Comparison of ENCODE assay signal across 10 mouse cellular contexts in the genomic region with DNA sequence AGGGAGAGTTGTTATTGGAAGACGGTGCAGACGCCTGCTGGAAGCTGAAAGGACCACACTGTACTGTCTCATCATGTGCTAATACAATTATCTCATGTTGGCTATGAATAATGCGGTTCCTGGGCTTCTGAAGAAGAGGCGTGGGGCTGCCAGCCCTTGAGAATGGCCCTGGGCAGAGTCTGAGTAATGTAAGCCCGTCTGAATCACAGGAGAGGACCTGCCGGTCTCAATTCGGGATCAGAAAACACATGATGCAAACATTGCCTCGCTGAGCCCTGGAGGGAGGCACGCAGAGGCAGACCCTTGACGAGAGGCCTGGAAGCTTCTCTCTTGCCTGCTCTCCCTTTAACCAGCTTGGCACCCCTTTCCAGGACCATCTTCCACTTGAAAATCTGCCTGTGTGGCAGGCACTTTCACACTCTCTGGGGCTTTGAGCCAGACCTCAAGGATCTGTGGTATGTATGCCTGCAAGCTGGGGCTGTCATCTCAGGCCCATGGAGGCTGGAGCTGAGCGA. TPM values are rescaled to one million over a fixed set of nuclear protein-coding genes. Genes with fewer than 3 reads are reported as not detected.
DNase-seq lines count a peak whose midpoint lies in the region; ATAC-seq and TF ChIP-seq lines count a peak whose summit lies in the region.
"Had no signal": no experiment of that assay in that cellular context is flagged by ENCODE, and none has a peak within 500 bp of the region (broad histone marks: within the 10 kb centered on the region; RNA-seq: fewer than 3 reads in every experiment).

No protein-coding gene starts in this region.

- peaks cover 36% of the 10 kb centered on the region for H3K4me1 ChIP-seq in brown adipose tissue, adult 24 weeks (ENCODE audit: control insufficient read depth, insufficient read depth, insufficient read length, low read length)
- H3K4me1 ChIP-seq in limb, embryonic 14.5 days (ENCODE audit: control insufficient read depth, insufficient read depth, low read length), result peaks cover 25% of the 10 kb centered on the region
- H3K4me1 ChIP-seq in thymus, adult 2 months (replicated peaks; ENCODE audit: control insufficient read depth, insufficient read depth, low read length), result no peaks in the 10 kb centered on the region; the same call in 1 of the 2 replicates

- DNase-seq in gastrocnemius, adult 2 months, result peak; percentile 65
- no peak for DNase-seq in gastrocnemius, postnatal 36 days
- DNase-seq in 3T3-L1 (ENCODE audit: low read depth, low spot score), result peak; percentile 98
- DNase-seq in limb, embryonic 14.5 days (ENCODE audit: low spot score), result no peak
- no peak for DNase-seq in embryo, embryonic 10 days (ENCODE audit: low spot score)
- DNase-seq in left cerebral cortex, postnatal 10 days (ENCODE audit: extremely low spot score in 1 of 2, low spot score in 2 of 2), result no peak
- no peak for DNase-seq in thymus, adult 2 months
- DNase-seq: cerebellum, adult 11 months had no signal

- no peak overlapping the region for H3K9ac ChIP-seq in limb, embryonic 14.5 days (ENCODE audit: low read depth, low read length, severe bottlenecking)
- H3K9ac ChIP-seq: limb, embryonic 12.5 days had no signal

- peak overlapping the region; percentile 86 for H3K27ac ChIP-seq in gastrocnemius, adult 2 months
- H3K27ac ChIP-seq in brown adipose tissue, adult 24 weeks (replicated peaks; ENCODE audit: low read depth, low read length), result peak overlapping the region; percentile 23; the same call in 1 of the 2 replicates
- H3K27ac ChIP-seq in limb, embryonic 14.5 days (replicated peaks; ENCODE audit: low read depth, low read length), result peak overlapping the region; percentile 86
- no peak overlapping the region for H3K27ac ChIP-seq in thymus, adult 2 months (ENCODE audit: control insufficient read depth, insufficient read depth, low read length)

- H3K27me3 ChIP-seq in limb, embryonic 14.5 days (ENCODE audit: control insufficient read depth, insufficient read depth, low read length), result no peaks in the 10 kb centered on the region
- H3K27me3 ChIP-seq in thymus, adult 2 months (ENCODE audit: control insufficient read depth, insufficient read depth, low read length), result no peaks in the 10 kb centered on the region
- H3K27me3 ChIP-seq: limb, embryonic 12.5 days had no signal

- no peak for ATAC-seq in limb, embryonic 14.5 days (ENCODE audit: low FRiP score, low read depth)

- TF ChIP-seq CTCF in gastrocnemius, adult 2 months (IDR thresholded peaks at IDR 0.05), result 0 out of 2 replicates have a peak, but pooled peaks have one; percentile 10
- TF ChIP-seq CTCF in thymus, adult 2 months (IDR thresholded peaks at IDR 0.05; ENCODE audit: borderline replicate concordance, control insufficient read depth, extremely low read depth, insufficient read depth, low read length, poor library complexity), result no peak

- 70% methylated on average over 11 of the region's 11 CpGs for WGBS in limb, embryonic 14.5 days
- 94% methylated on average over 11 of the region's 11 CpGs for WGBS in thymus, adult 2 months

- intact Hi-C loops in gastrocnemius, adult 2 months (cut with DNase I), result no loop called here
- intact Hi-C loops in gastrocnemius, postnatal 36 days (cut with DNase I), result no loop called here
- intact Hi-C loops in left cerebral cortex, postnatal 10 days (cut with DNase I), result loop anchor here (5.0 to 10.0 kb wide), 2 partner anchors 64 to 142 kb away; no protein-coding TSS in a partner anchor

- TF ChIP-seq POLR2A in limb, embryonic 14.5 days (IDR thresholded peaks at IDR 0.05; ENCODE audit: borderline replicate concordance, extremely low read depth, insufficient read depth, insufficient read length), result no peak
- no peak for TF ChIP-seq POLR2A in thymus, adult 2 months (IDR thresholded peaks at IDR 0.05; ENCODE audit: control insufficient read depth, extremely low read depth, insufficient read depth, low read length, poor library complexity)

- H3K4me3 ChIP-seq in gastrocnemius, adult 2 months, result peak overlapping the region; percentile 35
- no peak overlapping the region for H3K4me3 ChIP-seq in brown adipose tissue, adult 24 weeks (ENCODE audit: insufficient read depth, low read depth, low read length)
- no peak overlapping the region for H3K4me3 ChIP-seq in limb, embryonic 14.5 days (replicated peaks; ENCODE audit: low read length)
- H3K4me3 ChIP-seq in thymus, adult 2 months (ENCODE audit: control insufficient read depth, insufficient read depth, low read length), result no peak overlapping the region
- H3K4me3 ChIP-seq: limb, embryonic 12.5 days had no signal

- no peak overlapping the region for H3K4me2 ChIP-seq in limb, embryonic 14.5 days (replicated peaks; ENCODE audit: low read depth, low read length, severe bottlenecking)
- H3K4me2 ChIP-seq: limb, embryonic 12.5 days had no signal

- no peaks in the 10 kb centered on the region for H3K36me3 ChIP-seq in limb, embryonic 14.5 days (ENCODE audit: control insufficient read depth, insufficient read depth, low read length)
- H3K36me3 ChIP-seq in thymus, adult 2 months (ENCODE audit: control insufficient read depth, insufficient read depth, low read length), result no peaks in the 10 kb centered on the region
- H3K36me3 ChIP-seq: limb, embryonic 12.5 days had no signal

- no peaks in the 10 kb centered on the region for H3K9me3 ChIP-seq in limb, embryonic 14.5 days (ENCODE audit: control insufficient read depth, low read length)
- H3K9me3 ChIP-seq: limb, embryonic 12.5 days had no signal

RNA-seq across cellular contexts. Expression of a gene that starts 48.3 kb away (rescaled TPM):
- total RNA-seq in gastrocnemius, adult 2 months (2021), result 1 to 10 TPM; 4.8 to 7.1 TPM
- 1 to 10 TPM; 4.5 to 5.7 TPM for total RNA-seq in gastrocnemius, postnatal 36 days (2021)
- polyA plus RNA-seq in brown adipose tissue, adult 24 weeks (2012; ENCODE audit: insufficient read depth, insufficient read length, missing spikeins), result 0.79 and 1.1 TPM in 2 replicates
- 8.2 and 9.9 TPM in 2 replicates for polyA plus RNA-seq in limb, embryonic 14.5 days (2012; rRNA removed)
- 3.3 and 4.0 TPM in 2 replicates for polyA plus RNA-seq in limb, embryonic 14.5 days (2014; fragmentation: Nextera tagmentation; extraction: Ambion mirVana)
- 1 to 10 TPM; 3.7 to 4.5 TPM for total RNA-seq in left cerebral cortex, postnatal 10 days (2021)
- polyA plus RNA-seq in thymus, adult 2 months (2012; rRNA removed), result 10.4 and 12.9 TPM in 2 replicates

Comparison
In these comparisons a context has a peak if more than half of its experiments do, and no peak if none do; other contexts are left out.
1. DNase-seq: peak in gastrocnemius, adult 2 months (single experiment) and 3T3-L1 (single experiment); none in gastrocnemius, postnatal 36 days (0 of 2), limb, embryonic 14.5 days (single experiment), embryo, embryonic 10 days (single experiment), left cerebral cortex, postnatal 10 days (0 of 2) and thymus, adult 2 months (single experiment).